Mouse (Mus musculus) ES-E14 (cell line): ENCODE results near the gene Actl11. TPM values are rescaled to one million over a fixed set of nuclear protein-coding genes. Genes with fewer than 3 reads are reported as not detected.
A peak's percentile ranks its signal among the peaks of the same experiment; 100 is the strongest.

Source experiments
- DNase-seq: peaks from one replicate; pipeline ENCODE4 v3.0.0-alpha.2; 2013; ENCODE audit warnings: low read depth, low spot score
- H3K27ac ChIP-seq: 2 replicates; pipeline ENCODE4 v1.5.1; 2012; ENCODE audit warnings: low read depth, mild to moderate bottlenecking, low read length, moderate library complexity, mixed read lengths; ENCODE audit not compliant: poor library complexity, insufficient read depth, severe bottlenecking
- H3K36me3 ChIP-seq: 2 replicates; pipeline ENCODE4 v1.6.1; 2012; ENCODE audit warnings: mild to moderate bottlenecking, low read length, moderate library complexity, mixed read lengths; ENCODE audit not compliant: control insufficient read depth, poor library complexity, insufficient read depth, severe bottlenecking
- H3K4me1 ChIP-seq, 2 experiments: fragments of 150-350 bp in 1 of 2; sonication (generic) in 1 of 2; 2 replicates each; pipeline ENCODE4 v1.6.1; 2012; ENCODE audit warnings: low read length in 2 of 2, mild to moderate bottlenecking in 1 of 2, mixed read lengths in 1 of 2; ENCODE audit not compliant: control insufficient read depth in 2 of 2, insufficient read depth in 2 of 2, poor library complexity in 1 of 2
- H3K4me3 ChIP-seq, 2 experiments: fragments of 150-350 bp in 1 of 2; sonication (generic) in 1 of 2; 2 replicates each; pipeline ENCODE4 v1.5.1; 2012; ENCODE audit warnings: low read length in 2 of 2, low read depth in 1 of 2, mild to moderate bottlenecking in 1 of 2, mixed read lengths in 1 of 2; ENCODE audit not compliant: insufficient read depth in 1 of 2, poor library complexity in 1 of 2, severe bottlenecking in 1 of 2
- H3K9ac ChIP-seq: 2 replicates; pipeline ENCODE4 v1.6.1; 2012; ENCODE audit warnings: low read depth, mild to moderate bottlenecking, low read length, mixed read lengths; ENCODE audit not compliant: poor library complexity, insufficient read depth, severe bottlenecking
- H3K9me3 ChIP-seq: fragments of 150-350 bp; sonication (generic); 2 replicates; pipeline ENCODE4 v1.6.1; 2012; ENCODE audit warnings: low read depth, mild to moderate bottlenecking, low read length; ENCODE audit not compliant: control insufficient read depth, insufficient read depth
- CHD2 ChIP-seq: IDR thresholded peaks from 2 replicates; pipeline ENCODE4 v1.6.1; 2014; ENCODE audit warnings: mild to moderate bottlenecking, low read depth, low read length, inconsistent platforms
- HCFC1 ChIP-seq: IDR thresholded peaks from 2 replicates; pipeline ENCODE4 v1.6.1; 2012; ENCODE audit warnings: low read length, inconsistent platforms, borderline replicate concordance; ENCODE audit not compliant: insufficient read depth
- MAFK ChIP-seq: IDR thresholded peaks from 2 replicates; pipeline ENCODE4 v1.6.1; 2014; ENCODE audit warnings: mild to moderate bottlenecking, low read depth, low read length, inconsistent platforms; ENCODE audit not compliant: insufficient read depth
- ZC3H11A ChIP-seq: IDR thresholded peaks from 2 replicates; pipeline ENCODE4 v1.6.1; 2012; ENCODE audit warnings: low read depth, mild to moderate bottlenecking, inconsistent platforms, low read length, borderline replicate concordance
- ZNF384 ChIP-seq: IDR thresholded peaks from 2 replicates; pipeline ENCODE4 v1.6.1; 2012; ENCODE audit warnings: low read depth, low read length, inconsistent platforms
- in situ Hi-C, 2 experiments: fragments of 600-800 bp; cut with MboI; formaldehyde crosslinking; loops; one replicate each; pipeline ENCODE4 v1.15.1; 2025; ENCODE audit warnings: low sequenced_read_pairs in 2 of 2, inconsistent platforms in 1 of 2; ENCODE audit not compliant: unreplicated experiment in 2 of 2
- total RNA-seq: library from RNA; depleted of rRNA; stranded (reverse); fragments of 300-350 nt; gene quantifications from 2 replicates; pipeline ENCODE4 v1.2.3, GENCODE M21; 2012

Actl11 gene
- total RNA-seq, 1 experiment, result not detected

DNA sequence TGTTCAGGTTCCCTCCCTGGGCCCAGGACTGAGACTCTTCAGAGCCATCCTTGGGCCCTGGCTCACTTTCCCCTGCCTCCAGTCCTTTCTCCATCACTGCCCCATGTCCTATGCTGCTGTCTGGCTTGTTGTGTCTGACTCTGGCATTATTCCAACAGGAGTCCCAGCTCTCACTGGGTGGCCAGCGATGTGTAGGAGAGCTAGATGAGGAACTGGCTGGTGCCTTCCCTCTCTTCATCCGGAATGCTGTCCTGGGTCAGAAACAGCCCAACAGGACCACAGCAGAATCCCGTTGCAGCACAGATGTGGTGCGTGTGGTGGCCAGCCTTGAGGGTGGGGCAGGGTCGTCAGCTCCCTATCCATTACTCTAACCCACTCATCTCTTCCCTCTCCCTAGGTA, 42.0 kb downstream of the Actl11 start:
- no peak overlapping the region for H3K4me3 ChIP-seq
- in situ Hi-C loops, result no loop called here
- no peak for DNase-seq
- H3K36me3 ChIP-seq, result peaks cover 29% of the 10 kb centered on the region
- no peaks in the 10 kb centered on the region for H3K9me3 ChIP-seq
- TF ChIP-seq CHD2, result no peak
- no peak for TF ChIP-seq ZNF384
- TF ChIP-seq ZC3H11A, result no peak
- no peak for TF ChIP-seq MAFK
- TF ChIP-seq HCFC1, result no peak
- H3K9ac ChIP-seq, result no peak overlapping the region
- peaks cover 0 to 8% of the 10 kb centered on the region in 2 experiments; a peak in 1 of 4 replicates for H3K4me1 ChIP-seq
- no peak overlapping the region for H3K27ac ChIP-seq

GRCm38 (mm10) chr9:107971690-107972541, 43.6 kb downstream of the Actl11 start:
- no peaks in the 10 kb centered on the region for H3K9me3 ChIP-seq
- peaks cover 28% of the 10 kb centered on the region for H3K36me3 ChIP-seq
- peak; percentile 58 for DNase-seq
- no peak overlapping the region for H3K27ac ChIP-seq
- no peak overlapping the region for H3K4me3 ChIP-seq
- no peak overlapping the region for H3K9ac ChIP-seq
- no peak for TF ChIP-seq HCFC1
- TF ChIP-seq CHD2, result no peak
- TF ChIP-seq MAFK, result no peak
- TF ChIP-seq ZC3H11A, result no peak
- TF ChIP-seq ZNF384, result no peak
- peaks cover 0 to 8% of the 10 kb centered on the region in 2 experiments; a peak in 1 of 4 replicates for H3K4me1 ChIP-seq
- in situ Hi-C loops, result no loop called here

- H3K27ac ChIP-seq, result no peak overlapping the region
Measured at GRCm38 (mm10) chr9:107974491-107975171, 46.4 kb downstream of the Actl11 start.

GRCm38 (mm10) chr9:107975399-107976386, 47.4 kb downstream of the Actl11 start, which contains the start of gene Uba7:
Uba7 (plus strand) TSS chr9:107975505.
- peaks cover 0 to 8% of the 10 kb centered on the region in 2 experiments; a peak in 1 of 4 replicates for H3K4me1 ChIP-seq
- DNase-seq, result no peak

More at GRCm38 (mm10) chr9:107974491-107975171, 46.4 kb downstream of the Actl11 start:
- no peak overlapping the region for H3K9ac ChIP-seq
- no peaks in the 10 kb centered on the region for H3K9me3 ChIP-seq
- peaks cover 0 to 8% of the 10 kb centered on the region in 2 experiments; a peak in 1 of 4 replicates for H3K4me1 ChIP-seq
- in situ Hi-C loops, result no loop called here
- peaks cover 19% of the 10 kb centered on the region for H3K36me3 ChIP-seq
- H3K4me3 ChIP-seq, result no peak overlapping the region
- no peak for DNase-seq
- TF ChIP-seq ZC3H11A, result no peak
- TF ChIP-seq ZNF384, result no peak
- TF ChIP-seq HCFC1, result no peak
- no peak for TF ChIP-seq MAFK
- no peak for TF ChIP-seq CHD2

More at GRCm38 (mm10) chr9:107975399-107976386, 47.4 kb downstream of the Actl11 start, which contains the start of gene Uba7:
- no peak for TF ChIP-seq ZNF384
- TF ChIP-seq MAFK, result no peak
- TF ChIP-seq ZC3H11A, result no peak
- no peak for TF ChIP-seq CHD2
- no peak for TF ChIP-seq HCFC1
- Histone ChIP-seq H3K27ac (no peak within 1 kb of the TSS), H3K4me3 (no peak within 1 kb of the TSS), H3K9ac (no peak within 1 kb of the TSS), H3K36me3 (peaks cover 13% of the 10 kb centered on the region), H3K9me3 (no peaks in the 10 kb centered on the region)
- in situ Hi-C loops, result no loop called here
